ENCODE assay signal across 20 mouse cellular contexts in the genomic region with DNA sequence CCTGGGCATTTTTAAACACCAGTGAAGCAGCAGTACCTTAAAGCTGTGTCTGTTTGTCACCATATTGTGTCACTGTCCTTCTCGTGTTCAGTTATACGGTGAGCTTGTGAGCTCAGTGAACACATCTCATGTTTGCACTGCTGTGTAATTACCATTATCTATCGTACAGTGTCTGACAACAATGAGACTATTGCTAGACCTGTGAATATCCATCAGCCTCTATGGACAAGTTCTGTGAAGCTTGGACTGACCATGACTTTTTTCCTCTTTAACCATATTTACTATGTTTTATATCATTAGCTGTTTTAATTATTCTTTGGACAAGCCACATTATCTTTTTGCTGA. TPM values are rescaled to one million over a fixed set of nuclear protein-coding genes. Genes with fewer than 3 reads are reported as not detected.
DNase-seq lines count a peak whose midpoint lies in the region; ATAC-seq lines count a peak whose summit lies in the region.
"Had no signal": no experiment of that assay in that cellular context is flagged by ENCODE, and none has a peak within 500 bp of the region (broad histone marks: within the 10 kb centered on the region; RNA-seq: fewer than 3 reads in every experiment).

No protein-coding gene starts in this region.

- no peaks in the 10 kb centered on the region for H3K36me3 ChIP-seq in hindbrain, embryonic 13.5 days
- no peaks in the 10 kb centered on the region for H3K36me3 ChIP-seq in hindbrain, embryonic 11.5 days (ENCODE audit: control insufficient read depth, insufficient read depth, low read length)
- H3K36me3 ChIP-seq in forebrain, embryonic 14.5 days (ENCODE audit: control insufficient read depth, insufficient read depth, low read length): no peaks in the 10 kb centered on the region
- no peaks in the 10 kb centered on the region for H3K36me3 ChIP-seq in hindbrain, embryonic 15.5 days
- no peaks in the 10 kb centered on the region for H3K36me3 ChIP-seq in neural tube, embryonic 14.5 days (ENCODE audit: control insufficient read depth, insufficient read depth, low read length)
- H3K36me3 ChIP-seq: heart, embryonic 12.5 days; lung, embryonic 15.5 days had no signal

- no peaks in the 10 kb centered on the region for H3K9me3 ChIP-seq in hindbrain, embryonic 13.5 days
- H3K9me3 ChIP-seq in hindbrain, embryonic 11.5 days (ENCODE audit: control insufficient read depth, low read length): no peaks in the 10 kb centered on the region
- no peaks in the 10 kb centered on the region for H3K9me3 ChIP-seq in forebrain, embryonic 14.5 days (replicated peaks; ENCODE audit: control insufficient read depth, low read length)
- H3K9me3 ChIP-seq in hindbrain, embryonic 15.5 days: no peaks in the 10 kb centered on the region
- no peaks in the 10 kb centered on the region for H3K9me3 ChIP-seq in neural tube, embryonic 14.5 days (ENCODE audit: control insufficient read depth, low read length)
- H3K9me3 ChIP-seq: heart, embryonic 12.5 days; lung, embryonic 15.5 days had no signal

- H3K9ac ChIP-seq in hindbrain, embryonic 13.5 days: no peak overlapping the region; the same call in 1 of the 2 replicates
- H3K9ac ChIP-seq in hindbrain, embryonic 11.5 days (ENCODE audit: low read depth, low read length): no peak overlapping the region
- no peak overlapping the region for H3K9ac ChIP-seq in forebrain, embryonic 14.5 days (ENCODE audit: low read length)
- H3K9ac ChIP-seq in hindbrain, embryonic 15.5 days: no peak overlapping the region
- no peak overlapping the region; the same call in 1 of the 2 replicates for H3K9ac ChIP-seq in neural tube, embryonic 14.5 days (replicated peaks; ENCODE audit: low read depth, low read length)
- H3K9ac ChIP-seq: heart, embryonic 12.5 days; liver, embryonic 14.5 days; lung, embryonic 15.5 days had no signal

- H3K4me3 ChIP-seq in hindbrain, embryonic 13.5 days: peak overlapping the region; percentile 15; the same call in 1 of the 2 replicates
- no peak overlapping the region for H3K4me3 ChIP-seq in hindbrain, embryonic 11.5 days (ENCODE audit: low read depth, low read length)
- no peak overlapping the region for H3K4me3 ChIP-seq in forebrain, embryonic 14.5 days (ENCODE audit: low read depth, low read length)
- no peak overlapping the region for H3K4me3 ChIP-seq in hindbrain, embryonic 15.5 days
- no peak overlapping the region for H3K4me3 ChIP-seq in neural tube, embryonic 14.5 days (ENCODE audit: low read depth, low read length)
- H3K4me3 ChIP-seq: gastrocnemius, adult 2 months; heart, embryonic 12.5 days; lung, embryonic 15.5 days had no signal

- no peaks in the 10 kb centered on the region for H3K27me3 ChIP-seq in hindbrain, embryonic 13.5 days
- H3K27me3 ChIP-seq in hindbrain, embryonic 11.5 days (ENCODE audit: control insufficient read depth, insufficient read depth, low read length): no peaks in the 10 kb centered on the region
- H3K27me3 ChIP-seq in forebrain, embryonic 14.5 days (replicated peaks; ENCODE audit: control insufficient read depth, insufficient read depth, low read length): no peaks in the 10 kb centered on the region
- no peaks in the 10 kb centered on the region for H3K27me3 ChIP-seq in hindbrain, embryonic 15.5 days
- no peaks in the 10 kb centered on the region for H3K27me3 ChIP-seq in neural tube, embryonic 14.5 days (ENCODE audit: control insufficient read depth, insufficient read depth, low read length)
- H3K27me3 ChIP-seq: CH12.LX; heart, embryonic 12.5 days; lung, embryonic 15.5 days had no signal

- peak overlapping the region; percentile 42 for H3K4me2 ChIP-seq in hindbrain, embryonic 13.5 days
- H3K4me2 ChIP-seq in hindbrain, embryonic 11.5 days (replicated peaks; ENCODE audit: low read depth, low read length): no peak overlapping the region
- peak overlapping the region; percentile 21; the same call in 1 of the 2 replicates for H3K4me2 ChIP-seq in forebrain, embryonic 14.5 days (ENCODE audit: low read length)
- peak overlapping the region; percentile 38 for H3K4me2 ChIP-seq in hindbrain, embryonic 15.5 days
- H3K4me2 ChIP-seq in neural tube, embryonic 14.5 days (ENCODE audit: low read depth, low read length): peak overlapping the region; percentile 30
- H3K4me2 ChIP-seq: heart, embryonic 12.5 days; lung, embryonic 15.5 days had no signal

- WGBS in hindbrain, embryonic 13.5 days: 51% methylated on average over 3 of the region's 3 CpGs
- 85% methylated on average over 3 of the region's 3 CpGs for WGBS in hindbrain, embryonic 11.5 days
- WGBS in forebrain, embryonic 14.5 days: 69% methylated on average over 3 of the region's 3 CpGs
- WGBS in hindbrain, embryonic 15.5 days: 38% methylated on average over 3 of the region's 3 CpGs
- WGBS in neural tube, embryonic 14.5 days: 48% methylated on average over 3 of the region's 3 CpGs

- ATAC-seq in hindbrain, embryonic 13.5 days (ENCODE audit: low FRiP score): peak; percentile 67
- ATAC-seq in hindbrain, embryonic 11.5 days (ENCODE audit: low FRiP score): no peak
- ATAC-seq in forebrain, embryonic 14.5 days: no peak
- ATAC-seq in hindbrain, embryonic 15.5 days (ENCODE audit: low FRiP score, low read depth): peak; percentile 60
- ATAC-seq in neural tube, embryonic 14.5 days (ENCODE audit: low read depth): peak; percentile 28
- ATAC-seq: inflammation-experienced regulatory T-cells, adult 6 months had no signal

- peaks cover 42% of the 10 kb centered on the region for H3K4me1 ChIP-seq in hindbrain, embryonic 13.5 days (replicated peaks)
- H3K4me1 ChIP-seq in hindbrain, embryonic 11.5 days (replicated peaks; ENCODE audit: control insufficient read depth, insufficient read depth, low read length): no peaks in the 10 kb centered on the region
- H3K4me1 ChIP-seq in forebrain, embryonic 14.5 days (ENCODE audit: control insufficient read depth, insufficient read depth, low read length): peaks cover 9% of the 10 kb centered on the region
- peaks cover 48% of the 10 kb centered on the region for H3K4me1 ChIP-seq in hindbrain, embryonic 15.5 days (replicated peaks)
- peaks cover 24% of the 10 kb centered on the region for H3K4me1 ChIP-seq in neural tube, embryonic 14.5 days (ENCODE audit: control insufficient read depth, insufficient read depth, low read length)

- DNase-seq in hindbrain, embryonic 11.5 days (ENCODE audit: low spot score): no peak
- DNase-seq in forebrain, embryonic 14.5 days (ENCODE audit: low spot score): no peak
- no peak for DNase-seq in embryo, embryonic 10 days (ENCODE audit: low spot score)
- DNase-seq in kidney, postnatal 14 days: no peak
- DNase-seq: cerebellum, adult 18-20 months; cerebellum, postnatal 25 days; gastrocnemius, adult 2 months; heart, postnatal 14 days; kidney, adult 9 months; kidney, postnatal 4 days; lung, postnatal 4 days; thymus, postnatal 36 days had no signal

- peak overlapping the region; percentile 84 for H3K27ac ChIP-seq in hindbrain, embryonic 13.5 days
- no peak overlapping the region for H3K27ac ChIP-seq in hindbrain, embryonic 11.5 days (ENCODE audit: low read depth, low read length)
- peak overlapping the region; percentile 45 for H3K27ac ChIP-seq in forebrain, embryonic 14.5 days (ENCODE audit: low read depth, low read length)
- H3K27ac ChIP-seq in hindbrain, embryonic 15.5 days (replicated peaks): peak overlapping the region; percentile 69
- H3K27ac ChIP-seq in neural tube, embryonic 14.5 days (ENCODE audit: low read depth, low read length): peak overlapping the region; percentile 69
- H3K27ac ChIP-seq: gastrocnemius, adult 2 months; liver, embryonic 14.5 days; lung, embryonic 15.5 days had no signal

RNA-seq across cellular contexts. Expression of a gene that starts 55.4 kb away (rescaled TPM):
- 46.7 and 50.8 TPM in 2 replicates for polyA plus RNA-seq in hindbrain, embryonic 13.5 days (2015; fragmentation: Nextera tagmentation; extraction: Ambion mirVana)
- 41.4 and 44.2 TPM in 2 replicates for polyA plus RNA-seq in hindbrain, embryonic 11.5 days (2014; fragmentation: Nextera tagmentation; extraction: Ambion mirVana)
- polyA plus RNA-seq in forebrain, embryonic 14.5 days (2014; fragmentation: Nextera tagmentation; extraction: Ambion mirVana): 23.9 and 26.1 TPM in 2 replicates
- 48.2 and 49.5 TPM in 2 replicates for polyA plus RNA-seq in hindbrain, embryonic 15.5 days (2015; fragmentation: Nextera tagmentation; extraction: Ambion mirVana)
- 44.5 and 60.4 TPM in 2 replicates for polyA plus RNA-seq in neural tube, embryonic 14.5 days (2014; fragmentation: Nextera tagmentation; extraction: Ambion mirVana)
- polyA plus RNA-seq: inflammation-experienced regulatory T-cells, adult 6 months had no signal

Comparison
In these comparisons a context has a peak if more than half of its experiments do, and no peak if none do; other contexts are left out.
1. ATAC-seq: peak in hindbrain, embryonic 13.5 days (single experiment), hindbrain, embryonic 15.5 days (single experiment) and neural tube, embryonic 14.5 days (single experiment); none in hindbrain, embryonic 11.5 days (single experiment) and forebrain, embryonic 14.5 days (single experiment).